Mouse (Mus musculus): ENCODE measurements around the gene Kcnma1. TPM values are rescaled to one million over a fixed set of nuclear protein-coding genes. Genes with fewer than 3 reads are reported as not detected.

The Kcnma1 gene
- total RNA-seq, 2 experiments from 2014 or later = 194 to 195 TPM

- TF ChIP-seq CTCF (IDR thresholded peaks at IDR 0.05) = no peak
- DNase-seq (ENCODE audit: extremely low spot score in 1 of 2, low spot score in 2 of 2) = no peak
- Histone ChIP-seq H3K4me3 (no peak overlapping the region), H3K27ac (no peak overlapping the region)
- intact Hi-C loops (cut with DNase I) = loop anchor here (2.0 kb wide), 1 partner anchor 88 kb away; no protein-coding TSS in a partner anchor
Measured at GRCm38 (mm10) chr14:23796878-23797277, 217.4 kb downstream of the Kcnma1 start.

- no peak for TF ChIP-seq CTCF (IDR thresholded peaks at IDR 0.05)
- intact Hi-C loops (cut with DNase I) = loop anchor here (5.0 kb wide), 1 partner anchor 50 kb away; no protein-coding TSS in a partner anchor
- H3K4me3 ChIP-seq = no peak overlapping the region
- H3K27ac ChIP-seq = peak overlapping the region; percentile 59
- DNase-seq (ENCODE audit: extremely low spot score in 1 of 2, low spot score in 2 of 2) = no peak
Measured at GRCm38 (mm10) chr14:23792674-23793073, 221.6 kb downstream of the Kcnma1 start.

GRCm38 (mm10) chr14:23792076-23792475, 222.2 kb downstream of the Kcnma1 start:
- Histone ChIP-seq H3K27ac (peak overlapping the region; percentile 56), H3K4me3 (no peak overlapping the region)
- no peak for TF ChIP-seq CTCF (IDR thresholded peaks at IDR 0.05)
- intact Hi-C loops (cut with DNase I) = loop anchor here (5.0 kb wide), 1 partner anchor 50 kb away; no protein-coding TSS in a partner anchor
- no peak for DNase-seq (ENCODE audit: extremely low spot score in 1 of 2, low spot score in 2 of 2)

GRCm38 (mm10) chr14:23791261-23791691, 223.0 kb downstream of the Kcnma1 start:
- DNase-seq (ENCODE audit: extremely low spot score in 1 of 2, low spot score in 2 of 2) = peak; percentile 66 to 79
- intact Hi-C loops (cut with DNase I) = loop anchor here (1.0 to 5.0 kb wide), 2 partner anchors 51 to 217 kb away; no protein-coding TSS in a partner anchor
- H3K27ac ChIP-seq = peak overlapping the region; percentile 56
- TF ChIP-seq CTCF (IDR thresholded peaks at IDR 0.05) = peak; percentile 80
- H3K4me3 ChIP-seq = no peak overlapping the region

- H3K27ac ChIP-seq = peak overlapping the region; percentile 86
- DNase-seq (ENCODE audit: extremely low spot score in 1 of 2, low spot score in 2 of 2) = no peak
- intact Hi-C loops (cut with DNase I) = loop anchor here (1.0 to 5.0 kb wide), 3 partner anchors 34 to 199 kb away; no protein-coding TSS in a partner anchor
- TF ChIP-seq CTCF (IDR thresholded peaks at IDR 0.05) = no peak
- no peak overlapping the region for H3K4me3 ChIP-seq
Measured at GRCm38 (mm10) chr14:23786687-23787073, 227.6 kb downstream of the Kcnma1 start.

GRCm38 (mm10) chr14:23785921-23786686, 228.2 kb downstream of the Kcnma1 start:
- intact Hi-C loops (cut with DNase I) = loop anchor here (1.0 to 5.0 kb wide), 4 partner anchors 34 to 199 kb away; no protein-coding TSS in a partner anchor
- peak; percentile 36 to 66 for DNase-seq (ENCODE audit: extremely low spot score in 1 of 2, low spot score in 2 of 2)
- no peak overlapping the region for H3K4me3 ChIP-seq
- TF ChIP-seq CTCF (IDR thresholded peaks at IDR 0.05) = no peak
- H3K27ac ChIP-seq = peak overlapping the region; percentile 86

GRCm38 (mm10) chr14:23782845-23783609, 231.3 kb downstream of the Kcnma1 start:
- Histone ChIP-seq H3K27ac (peak overlapping the region; percentile 58), H3K4me3 (no peak overlapping the region)
- intact Hi-C loops (cut with DNase I) = no loop called here
- DNase-seq (ENCODE audit: extremely low spot score in 1 of 2, low spot score in 2 of 2) = peak; percentile 43 to 48
- TF ChIP-seq CTCF (IDR thresholded peaks at IDR 0.05) = no peak

GRCm38 (mm10) chr14:23774542-23774941, 239.7 kb downstream of the Kcnma1 start:
- H3K4me3 ChIP-seq = no peak overlapping the region
- peak overlapping the region; percentile 28; the same call in 1 of the 2 replicates for H3K27ac ChIP-seq
- DNase-seq (ENCODE audit: extremely low spot score in 1 of 2, low spot score in 2 of 2) = no peak
- no peak for TF ChIP-seq CTCF (IDR thresholded peaks at IDR 0.05)
- intact Hi-C loops (cut with DNase I) = no loop called here

GRCm38 (mm10) chr14:23772685-23773084, 241.6 kb downstream of the Kcnma1 start:
- TF ChIP-seq CTCF (IDR thresholded peaks at IDR 0.05) = no peak
- no peak overlapping the region for H3K4me3 ChIP-seq
- DNase-seq (ENCODE audit: extremely low spot score in 1 of 2, low spot score in 2 of 2) = no peak
- H3K27ac ChIP-seq = no peak overlapping the region
- intact Hi-C loops (cut with DNase I) = no loop called here

GRCm38 (mm10) chr14:23771794-23772193, 242.5 kb downstream of the Kcnma1 start:
- intact Hi-C loops (cut with DNase I) = no loop called here
- no peak overlapping the region for H3K4me3 ChIP-seq
- H3K27ac ChIP-seq = 0 out of 2 replicates have a peak overlapping the region, but pooled peaks have one; percentile 24
- TF ChIP-seq CTCF (IDR thresholded peaks at IDR 0.05) = no peak
- DNase-seq (ENCODE audit: extremely low spot score in 1 of 2, low spot score in 2 of 2) = no peak

- no peak overlapping the region for H3K27ac ChIP-seq
- no peak for TF ChIP-seq CTCF (IDR thresholded peaks at IDR 0.05)
- no peak overlapping the region for H3K4me3 ChIP-seq
- DNase-seq (ENCODE audit: extremely low spot score in 1 of 2, low spot score in 2 of 2) = no peak
- intact Hi-C loops (cut with DNase I) = no loop called here
Measured at GRCm38 (mm10) chr14:23762471-23762870, 251.8 kb downstream of the Kcnma1 start.

- peak; percentile 22 to 29 for DNase-seq (ENCODE audit: extremely low spot score in 1 of 2, low spot score in 2 of 2)
- no peak for TF ChIP-seq CTCF (IDR thresholded peaks at IDR 0.05)
- Histone ChIP-seq H3K27ac (peak overlapping the region; percentile 74), H3K4me3 (no peak overlapping the region)
- intact Hi-C loops (cut with DNase I) = no loop called here
Measured at GRCm38 (mm10) chr14:23759626-23760025, 254.7 kb downstream of the Kcnma1 start.

Measured in left cerebral cortex, adult 2 months (tissue).